In genomic region chr7:26008056-26008455, GRCm38 (mm10) we compare ENCODE assay signal across 29 mouse cellular contexts. TPM values are rescaled to one million over a fixed set of nuclear protein-coding genes. Genes with fewer than 3 reads are reported as not detected.
A peak's percentile ranks its signal among the peaks of the same experiment; 100 is the strongest.
DNase-seq lines count a peak whose midpoint lies in the region; ATAC-seq and TF ChIP-seq lines count a peak whose summit lies in the region.
"Had no signal": no experiment of that assay in that cellular context is flagged by ENCODE, and none has a peak within 500 bp of the region (broad histone marks: within the 10 kb centered on the region; RNA-seq: fewer than 3 reads in every experiment).

No protein-coding gene starts in this region.

- in situ Hi-C loops in CH12.LX (cut with MboI; ENCODE audit: low pct_ligation_motif_present, low pct_unique_long_range_greater_than_20kb, low sequenced_read_pairs), result no loop called here

- no peak overlapping the region for H3K4me3 ChIP-seq in CH12.LX (replicated peaks in 1 of 3; ENCODE audit: low read depth in 2 of 3, low read length in 2 of 3, poor library complexity in 1 of 3)
- H3K4me3 ChIP-seq in midbrain, embryonic 16.5 days (ENCODE audit: low read depth, low read length), result no peak overlapping the region
- H3K4me3 ChIP-seq in left cerebral cortex, adult 2 months, result no peak overlapping the region
- no peak overlapping the region for H3K4me3 ChIP-seq in forebrain, embryonic 12.5 days (replicated peaks)
- H3K4me3 ChIP-seq: embryonic facial prominence, embryonic 12.5 days; embryonic facial prominence, embryonic 15.5 days; forebrain, embryonic 15.5 days; hindbrain, embryonic 12.5 days; hindbrain, embryonic 15.5 days had no signal

- 81% methylated on average over 4 of the region's 4 CpGs for WGBS in midbrain, embryonic 16.5 days
- 80% methylated on average over 4 of the region's 4 CpGs for WGBS in forebrain, embryonic 12.5 days

- H3K4me2 ChIP-seq in CH12.LX (ENCODE audit: insufficient read depth, low read depth, poor library complexity, severe bottlenecking), result peak overlapping the region; percentile 86
- H3K4me2 ChIP-seq in midbrain, embryonic 16.5 days (ENCODE audit: low read length), result no peak overlapping the region
- H3K4me2 ChIP-seq in forebrain, embryonic 12.5 days, result no peak overlapping the region
- H3K4me2 ChIP-seq: embryonic facial prominence, embryonic 12.5 days; embryonic facial prominence, embryonic 15.5 days; forebrain, embryonic 15.5 days; heart, embryonic 11.5 days; hindbrain, embryonic 12.5 days; hindbrain, embryonic 15.5 days had no signal

- H3K27me3 ChIP-seq in CH12.LX (replicated peaks), result no peaks in the 10 kb centered on the region
- no peaks in the 10 kb centered on the region for H3K27me3 ChIP-seq in midbrain, embryonic 16.5 days (ENCODE audit: control insufficient read depth, insufficient read depth, low read depth, low read length)
- no peaks in the 10 kb centered on the region for H3K27me3 ChIP-seq in forebrain, embryonic 12.5 days
- H3K27me3 ChIP-seq: embryonic facial prominence, embryonic 12.5 days; embryonic facial prominence, embryonic 15.5 days; forebrain, embryonic 15.5 days; hindbrain, embryonic 12.5 days; hindbrain, embryonic 15.5 days had no signal

- peak; percentile 66 for ATAC-seq in megakaryocyte progenitor cell, adult 5-6 weeks (replicated peaks; ENCODE audit: poor library complexity)
- ATAC-seq in midbrain, embryonic 16.5 days, result no peak
- ATAC-seq in forebrain, embryonic 12.5 days (ENCODE audit: low FRiP score), result no peak
- ATAC-seq: forebrain, embryonic 15.5 days had no signal

- no peaks in the 10 kb centered on the region for H3K9me3 ChIP-seq in CH12.LX (replicated peaks; ENCODE audit: low read length)
- peaks cover 23% of the 10 kb centered on the region; the same call in 1 of the 2 replicates for H3K9me3 ChIP-seq in midbrain, embryonic 16.5 days (replicated peaks; ENCODE audit: control insufficient read depth, low read length, poor library complexity, severe bottlenecking)
- H3K9me3 ChIP-seq in forebrain, embryonic 12.5 days, result peaks cover 47% of the 10 kb centered on the region
- H3K9me3 ChIP-seq: embryonic facial prominence, embryonic 12.5 days had no signal

- peaks cover 0 to 15% of the 10 kb centered on the region in 2 experiments for H3K36me3 ChIP-seq in CH12.LX (replicated peaks in 1 of 2; ENCODE audit: control insufficient read depth in 1 of 2, insufficient read depth in 1 of 2, low read length in 1 of 2)
- H3K36me3 ChIP-seq in midbrain, embryonic 16.5 days (ENCODE audit: control insufficient read depth, insufficient read depth, low read length), result no peaks in the 10 kb centered on the region
- no peaks in the 10 kb centered on the region for H3K36me3 ChIP-seq in forebrain, embryonic 12.5 days (replicated peaks)
- H3K36me3 ChIP-seq: embryonic facial prominence, embryonic 12.5 days; embryonic facial prominence, embryonic 15.5 days; forebrain, embryonic 15.5 days; hindbrain, embryonic 12.5 days; hindbrain, embryonic 15.5 days had no signal

- dilution Hi-C loops in CH12.LX (cut with MboI; ENCODE audit: extremely low pct_ligation_motif_present, extremely low pct_unique_long_range_greater_than_20kb, low sequenced_read_pairs), result no loop called here

- TF ChIP-seq RAD21 in CH12.LX (IDR thresholded peaks at IDR 0.05; ENCODE audit: low read depth, low read length), result no peak

- DNase-seq in 416B (ENCODE audit: low read depth) (peak; percentile 50), CH12.LX (ENCODE audit: extremely low read depth) (no peak)
- DNase-seq in left cerebral cortex, adult 2 months (ENCODE audit: extremely low spot score in 1 of 2, low spot score in 2 of 2), result no peak
- DNase-seq: adrenal gland, adult 2 months; adrenal gland, postnatal 14 days; cerebellum, adult 11 months; cerebellum, adult 2 months; cerebellum, adult 9-11 months; cerebellum, postnatal 25 days; gastrocnemius, postnatal 10 days; gastrocnemius, postnatal 36 days; heart, adult 11 months had no signal

- intact Hi-C loops in left cerebral cortex, adult 2 months (cut with DNase I), result no loop called here

- peaks cover 25% of the 10 kb centered on the region for H3K79me2 ChIP-seq in CH12.LX (replicated peaks; ENCODE audit: control insufficient read depth, extremely low read depth, insufficient read depth, poor library complexity, severe bottlenecking)

- no peak for TF ChIP-seq CTCF in CH12.LX (conservative IDR thresholded peaks at IDR 0.05 in 1 of 2, IDR thresholded peaks at IDR 0.05 in 1 of 2; ENCODE audit: low read depth in 2 of 2, low read length in 2 of 2)
- no peak for TF ChIP-seq CTCF in left cerebral cortex, adult 2 months (IDR thresholded peaks at IDR 0.05)

- no peak for TF ChIP-seq EP300 in CH12.LX (IDR thresholded peaks at IDR 0.05; ENCODE audit: low read length)

- TF ChIP-seq POLR2A in CH12.LX (IDR thresholded peaks at IDR 0.05; ENCODE audit: low read depth, low read length), result no peak

- H3K4me1 ChIP-seq in CH12.LX (ENCODE audit: control insufficient read depth in 1 of 2, insufficient read depth in 2 of 2), result no peaks in the 10 kb centered on the region
- H3K4me1 ChIP-seq in midbrain, embryonic 16.5 days (ENCODE audit: control insufficient read depth, insufficient read depth, low read length), result no peaks in the 10 kb centered on the region
- H3K4me1 ChIP-seq in forebrain, embryonic 12.5 days, result no peaks in the 10 kb centered on the region
- H3K4me1 ChIP-seq: embryonic facial prominence, embryonic 12.5 days; embryonic facial prominence, embryonic 15.5 days; forebrain, embryonic 15.5 days; hindbrain, embryonic 12.5 days; hindbrain, embryonic 15.5 days had no signal

- no peak overlapping the region for H3K9ac ChIP-seq in CH12.LX (ENCODE audit: insufficient read depth, low read depth)
- H3K9ac ChIP-seq in midbrain, embryonic 16.5 days (ENCODE audit: low read depth, low read length), result no peak overlapping the region
- no peak overlapping the region for H3K9ac ChIP-seq in forebrain, embryonic 12.5 days
- H3K9ac ChIP-seq: embryonic facial prominence, embryonic 12.5 days; embryonic facial prominence, embryonic 15.5 days; forebrain, embryonic 15.5 days; hindbrain, embryonic 12.5 days; hindbrain, embryonic 15.5 days had no signal

- H3K27ac ChIP-seq in CH12.LX (ENCODE audit: insufficient read depth, low read depth), result no peak overlapping the region
- no peak overlapping the region for H3K27ac ChIP-seq in midbrain, embryonic 16.5 days (ENCODE audit: low read length)
- no peak overlapping the region for H3K27ac ChIP-seq in left cerebral cortex, adult 2 months
- H3K27ac ChIP-seq in forebrain, embryonic 12.5 days, result no peak overlapping the region
- H3K27ac ChIP-seq: embryonic facial prominence, embryonic 12.5 days; embryonic facial prominence, embryonic 15.5 days; forebrain, embryonic 15.5 days; hindbrain, embryonic 12.5 days; hindbrain, embryonic 15.5 days had no signal

TF ChIP-seq in CH12.LX, 34 proteins besides CTCF, POLR2A, EP300 and RAD21:
- no peak for TF ChIP-seq SIN3A (IDR thresholded peaks at IDR 0.05; ENCODE audit: low read length)
- TF ChIP-seq POLR2AphosphoS2 (IDR thresholded peaks at IDR 0.05; ENCODE audit: low read depth, low read length), result no peak
- TF ChIP-seq MYC (IDR thresholded peaks at IDR 0.05; ENCODE audit: low read depth, low read length), result no peak
- TF ChIP-seq ZKSCAN1 (IDR thresholded peaks at IDR 0.05; ENCODE audit: borderline replicate concordance, low read depth, low read length), result no peak
- TF ChIP-seq CHD1 (IDR thresholded peaks at IDR 0.05; ENCODE audit: low read depth, low read length), result no peak
- TF ChIP-seq ZMIZ1 (IDR thresholded peaks at IDR 0.05; ENCODE audit: low read depth, low read length), result no peak
- TF ChIP-seq USF2 (conservative IDR thresholded peaks at IDR 0.05; ENCODE audit: low read depth, low read length), result no peak
- TF ChIP-seq KAT2A (IDR thresholded peaks at IDR 0.05; ENCODE audit: insufficient replicate concordance, low read length), result no peak
- no peak for TF ChIP-seq JUN (IDR thresholded peaks at IDR 0.05; ENCODE audit: insufficient read depth, low read depth, low read length)
- no peak for TF ChIP-seq ZNF384 (IDR thresholded peaks at IDR 0.05; ENCODE audit: low read depth, low read length)
- no peak for TF ChIP-seq BHLHE40 (IDR thresholded peaks at IDR 0.05; ENCODE audit: low read depth, low read length)
- TF ChIP-seq JUND (conservative IDR thresholded peaks at IDR 0.05; ENCODE audit: low read depth, low read length), result no peak
- no peak for TF ChIP-seq PAX5 (IDR thresholded peaks at IDR 0.05; ENCODE audit: low read length)
- TF ChIP-seq SMC3 (IDR thresholded peaks at IDR 0.05; ENCODE audit: low read depth, low read length), result no peak
- TF ChIP-seq UBTF (IDR thresholded peaks at IDR 0.05; ENCODE audit: low read depth, low read length), result no peak
- no peak for TF ChIP-seq MXI1 (IDR thresholded peaks at IDR 0.05; ENCODE audit: low read depth, low read length)
- no peak for TF ChIP-seq MAX (IDR thresholded peaks at IDR 0.05; ENCODE audit: low read length)
- TF ChIP-seq RCOR1 (conservative IDR thresholded peaks at IDR 0.05; ENCODE audit: low read depth, low read length), result no peak
- TF ChIP-seq MAZ (IDR thresholded peaks at IDR 0.05; ENCODE audit: low read depth, low read length), result no peak
- no peak for TF ChIP-seq NRF1 (IDR thresholded peaks at IDR 0.05; ENCODE audit: low read depth, low read length)

RNA-seq across cellular contexts. Expression of gene Cyp2b13, which starts 53.2 kb away (rescaled TPM):
- total RNA-seq in CH12.LX (2012; rRNA removed) (0.08 and 0.13 TPM in 2 replicates), CH12.LX (2014; rRNA removed) (not detected in 2 replicates)
- polyA plus RNA-seq in CH12.LX (2012; ENCODE audit: insufficient read length, low read depth), result not detected in 2 replicates
- total RNA-seq in megakaryocyte progenitor cell, adult 5-6 weeks (2015), result not detected in 2 replicates
- not detected in 2 replicates for total RNA-seq in megakaryocyte progenitor cell, adult 5-6 weeks (2017)
- polyA plus RNA-seq in midbrain, embryonic 16.5 days (2015; fragmentation: Nextera tagmentation; extraction: Ambion mirVana), result not detected in 2 replicates
- not detected for total RNA-seq in left cerebral cortex, adult 2 months (2021)
- polyA plus RNA-seq in forebrain, embryonic 12.5 days (2016; fragmentation: Nextera tagmentation; extraction: Ambion mirVana), result not detected in 2 replicates
- total RNA-seq: common myeloid progenitor, adult 5-6 weeks; gastrocnemius, adult 18-20 months; gastrocnemius, postnatal 10 days; gastrocnemius, postnatal 36 days; heart, postnatal 25 days; hematopoietic stem cell, adult 5-6 weeks; MEL had no signal
- polyA plus RNA-seq: adrenal gland, adult 2 months; cerebellum, adult 2 months; embryonic facial prominence, embryonic 12.5 days; embryonic facial prominence, embryonic 15.5 days; forebrain, embryonic 11.5 days; forebrain, embryonic 15.5 days; heart, embryonic 11.5 days; heart, embryonic 14.5 days; heart, postnatal 0 days; hindbrain, embryonic 12.5 days; hindbrain, embryonic 15.5 days had no signal
